Mouse (Mus musculus) heart, embryonic 11.5 days (tissue): ENCODE measurements around the gene Mid1ip1. TPM values are rescaled to one million over a fixed set of nuclear protein-coding genes. Genes with fewer than 3 reads are reported as not detected.

ENCODE experiments used
- ATAC-seq: fragments of 200-750 bp; cut with Nextera tagmentation; replicated peaks from 2 replicates; pipeline ENCODE4 v1.8.0; 2017; ENCODE audit warnings: moderate library complexity; ENCODE audit not compliant: insufficient number of reproducible peaks, low FRiP score, low TSS enrichment
- H3K27ac ChIP-seq: fragments of 300-500 bp; sonication (generic); 2 replicates; pipeline ENCODE4 v1.5.1; 2014; ENCODE audit warnings: mild to moderate bottlenecking, low read depth, low read length
- H3K27me3 ChIP-seq: fragments of 300-500 bp; sonication (generic); 2 replicates; pipeline ENCODE4 v1.6.1; 2014; ENCODE audit warnings: mild to moderate bottlenecking, low read length, mixed read lengths; ENCODE audit not compliant: control insufficient read depth, insufficient read depth
- H3K36me3 ChIP-seq: fragments of 300-500 bp; sonication (generic); 2 replicates; pipeline ENCODE4 v1.6.1; 2014; ENCODE audit warnings: mild to moderate bottlenecking, low read length, moderate library complexity, mixed read lengths; ENCODE audit not compliant: control insufficient read depth, insufficient read depth
- H3K4me1 ChIP-seq: fragments of 300-500 bp; sonication (generic); 2 replicates; pipeline ENCODE4 v1.6.1; 2014; ENCODE audit warnings: low read length; ENCODE audit not compliant: control insufficient read depth, insufficient read depth
- H3K4me2 ChIP-seq: fragments of 300-500 bp; sonication (generic); 2 replicates; pipeline ENCODE4 v1.6.1; 2014; ENCODE audit warnings: mild to moderate bottlenecking, moderate library complexity
- H3K4me3 ChIP-seq: fragments of 300-500 bp; sonication (generic); 2 replicates; pipeline ENCODE4 v1.5.1; 2014; ENCODE audit warnings: low read depth, low read length
- H3K9ac ChIP-seq: fragments of 300-500 bp; sonication (generic); 2 replicates; pipeline ENCODE4 v1.6.1; 2014; ENCODE audit warnings: mild to moderate bottlenecking, low read depth, low read length, moderate library complexity
- H3K9me3 ChIP-seq: fragments of 300-500 bp; sonication (generic); replicated peaks from 2 replicates; pipeline ENCODE4 v1.6.1; 2016; ENCODE audit warnings: low read length; ENCODE audit not compliant: control insufficient read depth
- WGBS: fragments of 180-500 bp; shearing (Covaris S2); extraction: QIAGEN DNeasy Blood & Tissue Kit; methylation state at CpG from one replicate; pipeline ENCODE4 v1.1.7; 2014; ENCODE audit not compliant: insufficient replicate concordance; 5-methylcytosine and 5-hydroxymethylcytosine counted together
- polyA plus RNA-seq: library from polyadenylated mRNA; unstranded; fragments of >200 nt; fragmentation: Nextera tagmentation; extraction: Ambion mirVana; gene quantifications from 2 replicates; pipeline ENCODE4 v1.2.1, GENCODE M21; 2014

Gene Mid1ip1
- polyA plus RNA-seq, 1 experiment from 2014 or later = 25.5 TPM

- WGBS = 21% methylated on average over 6 of the region's 6 CpGs
- no peak overlapping the region for H3K27ac ChIP-seq
These were observed 5.6 kb downstream of the Mid1ip1 start for GRCm38 (mm10) chrX:10720391-10720790.

GRCm38 (mm10) chrX:10724571-10724970, 9.8 kb downstream of the Mid1ip1 start:
- Histone ChIP-seq H3K9me3 (no peaks in the 10 kb centered on the region), H3K4me3 (no peak overlapping the region), H3K36me3 (no peaks in the 10 kb centered on the region), H3K4me1 (no peaks in the 10 kb centered on the region), H3K9ac (no peak overlapping the region), H3K27me3 (no peaks in the 10 kb centered on the region), H3K4me2 (no peak overlapping the region), H3K27ac (no peak overlapping the region)
- whole genome bisulfite sequencing = 74% methylated on average over 1 of the region's 1 CpGs
- ATAC-seq = no peak

More at GRCm38 (mm10) chrX:10720391-10720790, 5.6 kb downstream of the Mid1ip1 start:
- no peak for ATAC-seq
- no peaks in the 10 kb centered on the region for H3K4me1 ChIP-seq
- H3K9me3 ChIP-seq = no peaks in the 10 kb centered on the region
- H3K36me3 ChIP-seq = no peaks in the 10 kb centered on the region
- H3K27me3 ChIP-seq = no peaks in the 10 kb centered on the region
- H3K4me2 ChIP-seq = no peak overlapping the region
- H3K9ac ChIP-seq = no peak overlapping the region
- no peak overlapping the region for H3K4me3 ChIP-seq

GRCm38 (mm10) chrX:10729488-10729887, 14.7 kb downstream of the Mid1ip1 start:
- no peaks in the 10 kb centered on the region for H3K4me1 ChIP-seq
- H3K27ac ChIP-seq = no peak overlapping the region
- no peak for ATAC-seq
- H3K9me3 ChIP-seq = no peaks in the 10 kb centered on the region
- H3K27me3 ChIP-seq = no peaks in the 10 kb centered on the region
- no peaks in the 10 kb centered on the region for H3K36me3 ChIP-seq
- no peak overlapping the region for H3K9ac ChIP-seq
- H3K4me2 ChIP-seq = no peak overlapping the region
- WGBS = 12% methylated on average over 5 of the region's 6 CpGs
- no peak overlapping the region for H3K4me3 ChIP-seq

- 26% methylated on average over 1 of the region's 1 CpGs for WGBS
- Histone ChIP-seq H3K27me3 (no peaks in the 10 kb centered on the region), H3K4me3 (no peak overlapping the region), H3K36me3 (no peaks in the 10 kb centered on the region), H3K4me2 (no peak overlapping the region), H3K4me1 (no peaks in the 10 kb centered on the region), H3K9ac (no peak overlapping the region), H3K9me3 (no peaks in the 10 kb centered on the region), H3K27ac (no peak overlapping the region)
- no peak for ATAC-seq
These were observed 19.6 kb downstream of the Mid1ip1 start for GRCm38 (mm10) chrX:10734453-10734852.

- Histone ChIP-seq H3K4me3 (no peak overlapping the region), H3K4me1 (no peaks in the 10 kb centered on the region), H3K4me2 (no peak overlapping the region), H3K9me3 (no peaks in the 10 kb centered on the region), H3K27me3 (no peaks in the 10 kb centered on the region), H3K9ac (no peak overlapping the region), H3K36me3 (no peaks in the 10 kb centered on the region), H3K27ac (no peak overlapping the region)
- 67% methylated on average over 1 of the region's 1 CpGs for WGBS
- no peak for ATAC-seq
These were observed 20.1 kb downstream of the Mid1ip1 start for GRCm38 (mm10) chrX:10734874-10735273.

GRCm38 (mm10) chrX:10758866-10759265, 44.1 kb downstream of the Mid1ip1 start:
- Histone ChIP-seq H3K9ac (no peak overlapping the region), H3K36me3 (no peaks in the 10 kb centered on the region), H3K4me3 (no peak overlapping the region), H3K9me3 (no peaks in the 10 kb centered on the region), H3K4me2 (no peak overlapping the region), H3K4me1 (no peaks in the 10 kb centered on the region), H3K27ac (no peak overlapping the region), H3K27me3 (no peaks in the 10 kb centered on the region)
- ATAC-seq = no peak
- 40% methylated on average over 4 of the region's 4 CpGs for WGBS

- Histone ChIP-seq H3K4me2 (no peak overlapping the region), H3K36me3 (no peaks in the 10 kb centered on the region), H3K9ac (no peak overlapping the region), H3K27me3 (no peaks in the 10 kb centered on the region), H3K4me1 (no peaks in the 10 kb centered on the region), H3K9me3 (no peaks in the 10 kb centered on the region), H3K27ac (no peak overlapping the region), H3K4me3 (no peak overlapping the region)
- WGBS = 67% methylated on average over 10 of the region's 10 CpGs
- ATAC-seq = no peak
These were observed 48.7 kb downstream of the Mid1ip1 start for GRCm38 (mm10) chrX:10763476-10764016.

Other genes with a start within 250 kb of the Mid1ip1 start
- gene Tspan7, start 229.9 kb upstream of the Mid1ip1 start, polyA plus RNA-seq = 74.7 and 80.8 TPM in 2 replicates